Mouse (Mus musculus): ENCODE results near the gene Rpl37a. TPM values are rescaled to one million over a fixed set of nuclear protein-coding genes. Genes with fewer than 3 reads are reported as not detected.

The Rpl37a gene
- polyA plus RNA-seq (2015; fragmentation: Nextera tagmentation; extraction: Ambion mirVana) = 1,358 and 1,438 TPM in 2 replicates

DNA sequence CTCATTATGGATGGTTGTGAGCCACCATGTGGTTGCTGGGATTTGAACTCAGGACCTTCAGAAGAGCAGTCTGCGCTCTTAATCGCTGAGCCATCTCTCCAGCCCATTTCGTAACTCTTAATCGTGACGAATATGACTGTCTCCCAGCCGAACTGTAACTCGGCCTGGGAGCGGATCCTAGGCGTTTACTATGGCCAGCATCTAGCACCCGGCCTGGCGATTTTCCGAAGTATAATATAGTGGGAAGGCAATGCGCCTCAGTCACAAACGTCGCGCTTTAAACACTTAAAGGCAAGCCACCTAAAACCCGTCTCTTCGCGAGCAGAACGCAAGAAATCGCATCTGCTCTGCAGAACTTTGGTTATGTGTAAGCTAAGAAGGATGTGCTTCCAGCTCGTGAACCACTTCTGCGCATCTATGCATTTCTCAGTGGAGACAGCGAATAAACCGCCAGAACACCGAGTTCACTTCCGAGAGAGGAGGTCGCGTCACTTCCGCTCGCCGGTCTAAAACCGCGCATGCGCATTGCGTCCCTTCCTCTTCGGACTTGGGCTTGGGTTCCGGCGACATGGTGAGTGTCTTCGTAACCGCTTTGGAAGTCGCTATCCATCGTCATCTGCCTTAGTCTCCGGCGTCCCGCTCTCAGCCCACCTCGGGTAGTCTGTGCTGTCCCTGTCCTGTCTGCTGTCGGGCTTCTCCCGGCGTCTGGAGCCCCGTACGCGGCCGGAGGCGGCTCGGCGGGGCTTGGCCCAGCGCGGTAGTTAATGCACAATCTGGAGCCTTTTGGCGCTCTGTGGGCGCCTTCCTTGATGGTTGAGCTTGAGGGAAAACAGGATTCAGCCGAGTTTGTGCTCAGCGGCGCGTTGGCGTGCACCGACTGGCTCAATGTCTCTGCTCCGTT, at the start of gene Rpl37a:
Gene Rpl37a, plus strand, starts transcription at position 538 of the 901 bp plus-strand sequence.
- TF ChIP-seq CTCF (IDR thresholded peaks at IDR 0.05; ENCODE audit: low read depth) = no peak
- peak; percentile 93 for ATAC-seq
- 2% methylated on average over 68 of the region's 68 CpGs for WGBS

GRCm38 (mm10) chr1:72673070-72673469, 38.0 kb upstream of the Rpl37a start:
- no peak overlapping the region for H3K9ac ChIP-seq (ENCODE audit: low read depth, low read length)
- H3K4me2 ChIP-seq (replicated peaks; ENCODE audit: low read depth) = no peak overlapping the region
- WGBS = 52% methylated on average over 3 of the region's 3 CpGs
- no peak for ATAC-seq
- H3K27me3 ChIP-seq (replicated peaks; ENCODE audit: control insufficient read depth, insufficient read depth, low read length) = no peaks in the 10 kb centered on the region
- no peaks in the 10 kb centered on the region for H3K9me3 ChIP-seq (ENCODE audit: control insufficient read depth)
- no peaks in the 10 kb centered on the region for H3K4me1 ChIP-seq (replicated peaks; ENCODE audit: control insufficient read depth, insufficient read depth, low read length)
- H3K27ac ChIP-seq (ENCODE audit: low read depth, low read length) = no peak overlapping the region
- no peak overlapping the region for H3K4me3 ChIP-seq (ENCODE audit: low read depth, low read length)
- H3K36me3 ChIP-seq (ENCODE audit: control insufficient read depth, insufficient read depth) = no peaks in the 10 kb centered on the region
- no peak for TF ChIP-seq CTCF (IDR thresholded peaks at IDR 0.05; ENCODE audit: low read depth)

More for the DNA sequence above, at the start of gene Rpl37a:
- Histone ChIP-seq H3K9ac (ENCODE audit: low read depth, low read length) (peak within 1 kb of the TSS; percentile 81), H3K4me2 (replicated peaks; ENCODE audit: low read depth) (peak within 1 kb of the TSS; percentile 70), H3K4me3 (ENCODE audit: low read depth, low read length) (peak within 1 kb of the TSS; percentile 72), H3K27me3 (replicated peaks; ENCODE audit: control insufficient read depth, insufficient read depth, low read length) (no peaks in the 10 kb centered on the region), H3K4me1 (replicated peaks; ENCODE audit: control insufficient read depth, insufficient read depth, low read length) (0 out of 2 replicates have a peak, but pooled peaks cover 3% of the 10 kb centered on the region), H3K36me3 (ENCODE audit: control insufficient read depth, insufficient read depth) (0 out of 2 replicates have a peak, but pooled peaks cover 9% of the 10 kb centered on the region), H3K27ac (ENCODE audit: low read depth, low read length) (peak within 1 kb of the TSS; percentile 86), H3K9me3 (ENCODE audit: control insufficient read depth) (no peaks in the 10 kb centered on the region)

GRCm38 (mm10) chr1:72696256-72696655, 14.8 kb upstream of the Rpl37a start:
- no peak overlapping the region for H3K4me2 ChIP-seq (replicated peaks; ENCODE audit: low read depth)
- ATAC-seq = no peak
- H3K27me3 ChIP-seq (replicated peaks; ENCODE audit: control insufficient read depth, insufficient read depth, low read length) = no peaks in the 10 kb centered on the region
- no peaks in the 10 kb centered on the region for H3K4me1 ChIP-seq (replicated peaks; ENCODE audit: control insufficient read depth, insufficient read depth, low read length)
- WGBS = 53% methylated on average over 3 of the region's 3 CpGs
- no peak overlapping the region for H3K27ac ChIP-seq (ENCODE audit: low read depth, low read length)
- no peak overlapping the region for H3K4me3 ChIP-seq (ENCODE audit: low read depth, low read length)
- no peaks in the 10 kb centered on the region for H3K36me3 ChIP-seq (ENCODE audit: control insufficient read depth, insufficient read depth)
- no peaks in the 10 kb centered on the region for H3K9me3 ChIP-seq (ENCODE audit: control insufficient read depth)
- no peak for TF ChIP-seq CTCF (IDR thresholded peaks at IDR 0.05; ENCODE audit: low read depth)
- H3K9ac ChIP-seq (ENCODE audit: low read depth, low read length) = no peak overlapping the region

DNA sequence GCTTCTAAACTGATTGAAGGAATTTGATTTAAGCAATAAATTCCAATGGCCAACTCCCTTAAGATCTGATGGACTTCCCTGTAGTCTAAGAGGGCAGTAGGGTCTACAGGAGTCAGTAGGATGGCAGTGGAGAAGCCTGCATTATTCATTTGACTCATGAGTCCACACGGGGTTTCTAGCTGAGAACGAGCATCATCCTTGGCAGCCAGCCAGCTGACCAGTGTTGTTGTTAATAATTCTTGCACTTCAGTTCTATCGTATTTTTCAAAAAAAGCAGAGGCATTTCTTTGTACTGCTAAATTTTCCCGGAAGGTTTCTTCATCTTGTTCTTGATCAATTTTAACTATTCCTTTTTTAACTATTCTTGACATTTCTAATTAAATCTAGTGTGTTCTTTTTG, 12.4 kb upstream of the Rpl37a start:
- ATAC-seq = no peak
- H3K36me3 ChIP-seq (ENCODE audit: control insufficient read depth, insufficient read depth) = no peaks in the 10 kb centered on the region
- 37% methylated on average over 4 of the region's 4 CpGs for WGBS

GRCm38 (mm10) chr1:72700479-72700878, 10.6 kb upstream of the Rpl37a start, which contains the start of gene Ankar:
TSS of gene Ankar (minus strand) at chr1:72700579.
- no peak within 1 kb of the TSS for H3K4me2 ChIP-seq (replicated peaks; ENCODE audit: low read depth)
- WGBS = 82% methylated on average over 11 of the region's 11 CpGs
- TF ChIP-seq CTCF (IDR thresholded peaks at IDR 0.05; ENCODE audit: low read depth) = no peak
- H3K27me3 ChIP-seq (replicated peaks; ENCODE audit: control insufficient read depth, insufficient read depth, low read length) = no peaks in the 10 kb centered on the region
- H3K4me3 ChIP-seq (ENCODE audit: low read depth, low read length) = no peak within 1 kb of the TSS
- H3K27ac ChIP-seq (ENCODE audit: low read depth, low read length) = no peak within 1 kb of the TSS
- H3K9me3 ChIP-seq (ENCODE audit: control insufficient read depth) = no peaks in the 10 kb centered on the region
- ATAC-seq = no peak
- H3K4me1 ChIP-seq (replicated peaks; ENCODE audit: control insufficient read depth, insufficient read depth, low read length) = no peaks in the 10 kb centered on the region
- H3K9ac ChIP-seq (ENCODE audit: low read depth, low read length) = no peak within 1 kb of the TSS
- no peaks in the 10 kb centered on the region for H3K36me3 ChIP-seq (ENCODE audit: control insufficient read depth, insufficient read depth)

More for the DNA sequence above, 12.4 kb upstream of the Rpl37a start:
- no peak overlapping the region for H3K9ac ChIP-seq (ENCODE audit: low read depth, low read length)
- H3K4me2 ChIP-seq (replicated peaks; ENCODE audit: low read depth) = no peak overlapping the region
- H3K27ac ChIP-seq (ENCODE audit: low read depth, low read length) = no peak overlapping the region
- no peak for TF ChIP-seq CTCF (IDR thresholded peaks at IDR 0.05; ENCODE audit: low read depth)
- H3K4me3 ChIP-seq (ENCODE audit: low read depth, low read length) = no peak overlapping the region
- no peaks in the 10 kb centered on the region for H3K9me3 ChIP-seq (ENCODE audit: control insufficient read depth)
- no peaks in the 10 kb centered on the region for H3K4me1 ChIP-seq (replicated peaks; ENCODE audit: control insufficient read depth, insufficient read depth, low read length)
- no peaks in the 10 kb centered on the region for H3K27me3 ChIP-seq (replicated peaks; ENCODE audit: control insufficient read depth, insufficient read depth, low read length)

- no peak for ATAC-seq
- Histone ChIP-seq H3K9me3 (ENCODE audit: control insufficient read depth) (no peaks in the 10 kb centered on the region), H3K36me3 (ENCODE audit: control insufficient read depth, insufficient read depth) (no peaks in the 10 kb centered on the region), H3K4me1 (replicated peaks; ENCODE audit: control insufficient read depth, insufficient read depth, low read length) (0 out of 2 replicates have a peak, but pooled peaks cover under 1% of the 10 kb centered on the region), H3K27ac (ENCODE audit: low read depth, low read length) (no peak overlapping the region), H3K4me3 (ENCODE audit: low read depth, low read length) (no peak overlapping the region), H3K27me3 (replicated peaks; ENCODE audit: control insufficient read depth, insufficient read depth, low read length) (no peaks in the 10 kb centered on the region), H3K9ac (ENCODE audit: low read depth, low read length) (no peak overlapping the region), H3K4me2 (replicated peaks; ENCODE audit: low read depth) (no peak overlapping the region)
- 42% methylated on average over 4 of the region's 4 CpGs for WGBS
- TF ChIP-seq CTCF (IDR thresholded peaks at IDR 0.05; ENCODE audit: low read depth) = no peak
Measured at GRCm38 (mm10) chr1:72707525-72707924, 3.6 kb upstream of the Rpl37a start.
